Mouse (Mus musculus): ENCODE results near the gene Rasgrf1. TPM values are rescaled to one million over a fixed set of nuclear protein-coding genes. Genes with fewer than 3 reads are reported as not detected.

The Rasgrf1 gene
- total and polyA plus RNA-seq, 3 experiments: not detected

GRCm38 (mm10) chr9:90006432-90006831 lies 96.7 kb downstream of the Rasgrf1 start:
- H3K27ac ChIP-seq (ENCODE audit: insufficient read depth, low read depth): no peak overlapping the region
- TF ChIP-seq ZC3H11A (IDR thresholded peaks at IDR 0.05; ENCODE audit: low read depth, low read length) (no peak), KAT2A (IDR thresholded peaks at IDR 0.05; ENCODE audit: insufficient replicate concordance, low read length) (no peak), ZNF384 (IDR thresholded peaks at IDR 0.05; ENCODE audit: low read depth, low read length) (no peak), IRF4 (IDR thresholded peaks at IDR 0.05; ENCODE audit: low read depth, low read length) (no peak)
- no peaks in the 10 kb centered on the region for H3K36me3 ChIP-seq (replicated peaks in 1 of 2; ENCODE audit: control insufficient read depth in 1 of 2, insufficient read depth in 1 of 2, low read length in 1 of 2)
- no peaks in the 10 kb centered on the region for H3K27me3 ChIP-seq (replicated peaks)
- dilution Hi-C loops (cut with MboI; ENCODE audit: extremely low pct_ligation_motif_present, extremely low pct_unique_long_range_greater_than_20kb, low sequenced_read_pairs) (no loop called here), in situ Hi-C loops (cut with MboI; ENCODE audit: low pct_ligation_motif_present, low pct_unique_long_range_greater_than_20kb, low sequenced_read_pairs) (no loop called here)
- H3K79me2 ChIP-seq (replicated peaks; ENCODE audit: control insufficient read depth, extremely low read depth, insufficient read depth, poor library complexity, severe bottlenecking): no peaks in the 10 kb centered on the region
- H3K4me2 ChIP-seq (ENCODE audit: insufficient read depth, low read depth, poor library complexity, severe bottlenecking): no peak overlapping the region
- H3K4me3 ChIP-seq (replicated peaks in 1 of 3; ENCODE audit: low read depth in 2 of 3, low read length in 2 of 3, poor library complexity in 1 of 3): no peak overlapping the region
- no peak overlapping the region for H3K9ac ChIP-seq (ENCODE audit: insufficient read depth, low read depth)
- DNase-seq (ENCODE audit: extremely low read depth): no peak
- H3K4me1 ChIP-seq (ENCODE audit: control insufficient read depth in 1 of 2, insufficient read depth in 2 of 2): peaks cover 0 to 14% of the 10 kb centered on the region in 2 experiments; a peak in 2 of 4 replicates
- H3K9me3 ChIP-seq (replicated peaks; ENCODE audit: low read length): no peaks in the 10 kb centered on the region

GRCm38 (mm10) chr9:90007094-90007493 lies 97.4 kb downstream of the Rasgrf1 start:
- dilution Hi-C loops (cut with MboI; ENCODE audit: extremely low pct_ligation_motif_present, extremely low pct_unique_long_range_greater_than_20kb, low sequenced_read_pairs) (no loop called here), in situ Hi-C loops (cut with MboI; ENCODE audit: low pct_ligation_motif_present, low pct_unique_long_range_greater_than_20kb, low sequenced_read_pairs) (no loop called here)
- Histone ChIP-seq H3K4me2 (ENCODE audit: insufficient read depth, low read depth, poor library complexity, severe bottlenecking) (no peak overlapping the region), H3K9me3 (replicated peaks; ENCODE audit: low read length) (no peaks in the 10 kb centered on the region), H3K36me3 (replicated peaks in 1 of 2; ENCODE audit: control insufficient read depth in 1 of 2, insufficient read depth in 1 of 2, low read length in 1 of 2) (no peaks in the 10 kb centered on the region), H3K9ac (ENCODE audit: insufficient read depth, low read depth) (no peak overlapping the region), H3K4me1 (ENCODE audit: control insufficient read depth in 1 of 2, insufficient read depth in 2 of 2) (peaks cover 0 to 14% of the 10 kb centered on the region in 2 experiments; a peak in 2 of 4 replicates), H3K27me3 (replicated peaks) (no peaks in the 10 kb centered on the region), H3K4me3 (replicated peaks in 1 of 3; ENCODE audit: low read depth in 2 of 3, low read length in 2 of 3, poor library complexity in 1 of 3) (no peak overlapping the region), H3K79me2 (replicated peaks; ENCODE audit: control insufficient read depth, extremely low read depth, insufficient read depth, poor library complexity, severe bottlenecking) (no peaks in the 10 kb centered on the region), H3K27ac (ENCODE audit: insufficient read depth, low read depth) (no peak overlapping the region)
- no peak for TF ChIP-seq MXI1 (IDR thresholded peaks at IDR 0.05; ENCODE audit: low read depth, low read length)
- no peak for TF ChIP-seq POLR2A (IDR thresholded peaks at IDR 0.05; ENCODE audit: low read depth, low read length)
- TF ChIP-seq CHD2 (IDR thresholded peaks at IDR 0.05; ENCODE audit: low read length): no peak
- TF ChIP-seq KAT2A (IDR thresholded peaks at IDR 0.05; ENCODE audit: insufficient replicate concordance, low read length): no peak
- TF ChIP-seq E2F4 (IDR thresholded peaks at IDR 0.05; ENCODE audit: insufficient replicate concordance, low read depth, low read length): no peak
- no peak for TF ChIP-seq HCFC1 (IDR thresholded peaks at IDR 0.05; ENCODE audit: low read depth, low read length)
- TF ChIP-seq EP300 (IDR thresholded peaks at IDR 0.05; ENCODE audit: low read length): no peak
- no peak for TF ChIP-seq TCF12 (IDR thresholded peaks at IDR 0.05; ENCODE audit: low read depth, low read length)
- TF ChIP-seq MYC (IDR thresholded peaks at IDR 0.05; ENCODE audit: low read depth, low read length): no peak
- no peak for TF ChIP-seq RAD21 (IDR thresholded peaks at IDR 0.05; ENCODE audit: low read depth, low read length)
- DNase-seq (ENCODE audit: extremely low read depth): no peak

- Histone ChIP-seq H3K9me3 (replicated peaks; ENCODE audit: low read length) (no peaks in the 10 kb centered on the region), H3K27ac (ENCODE audit: insufficient read depth, low read depth) (no peak overlapping the region), H3K9ac (ENCODE audit: insufficient read depth, low read depth) (no peak overlapping the region), H3K4me3 (replicated peaks in 1 of 3; ENCODE audit: low read depth in 2 of 3, low read length in 2 of 3, poor library complexity in 1 of 3) (no peak overlapping the region), H3K4me1 (ENCODE audit: control insufficient read depth in 1 of 2, insufficient read depth in 2 of 2) (peaks cover 0 to 19% of the 10 kb centered on the region in 2 experiments; a peak in 2 of 4 replicates), H3K4me2 (ENCODE audit: insufficient read depth, low read depth, poor library complexity, severe bottlenecking) (no peak overlapping the region), H3K36me3 (replicated peaks in 1 of 2; ENCODE audit: control insufficient read depth in 1 of 2, insufficient read depth in 1 of 2, low read length in 1 of 2) (no peaks in the 10 kb centered on the region), H3K27me3 (replicated peaks) (no peaks in the 10 kb centered on the region), H3K79me2 (replicated peaks; ENCODE audit: control insufficient read depth, extremely low read depth, insufficient read depth, poor library complexity, severe bottlenecking) (no peaks in the 10 kb centered on the region)
- in situ Hi-C loops (cut with MboI; ENCODE audit: low pct_ligation_motif_present, low pct_unique_long_range_greater_than_20kb, low sequenced_read_pairs): no loop called here
- DNase-seq (ENCODE audit: extremely low read depth): no peak
- TF ChIP-seq JUND (conservative IDR thresholded peaks at IDR 0.05; ENCODE audit: low read depth, low read length): no peak
- no peak for TF ChIP-seq UBTF (IDR thresholded peaks at IDR 0.05; ENCODE audit: low read depth, low read length)
- TF ChIP-seq E2F4 (IDR thresholded peaks at IDR 0.05; ENCODE audit: insufficient replicate concordance, low read depth, low read length): no peak
- TF ChIP-seq USF2 (conservative IDR thresholded peaks at IDR 0.05; ENCODE audit: low read depth, low read length): no peak
- no peak for TF ChIP-seq JUN (IDR thresholded peaks at IDR 0.05; ENCODE audit: insufficient read depth, low read depth, low read length)
- no peak for TF ChIP-seq SIN3A (IDR thresholded peaks at IDR 0.05; ENCODE audit: low read length)
- TF ChIP-seq SMC3 (IDR thresholded peaks at IDR 0.05; ENCODE audit: low read depth, low read length): no peak
- dilution Hi-C loops (cut with MboI; ENCODE audit: extremely low pct_ligation_motif_present, extremely low pct_unique_long_range_greater_than_20kb, low sequenced_read_pairs): no loop called here
These were observed 98.4 kb downstream of the Rasgrf1 start for GRCm38 (mm10) chr9:90008138-90008537.
